Mouse (Mus musculus) gastrocnemius, adult 2 months (tissue): ENCODE measurements at regions not wholly inside any gene's neighbourhood (a gene's known extent, or its start where the extent isn't known, plus 50 kb on each side); places are given as distances from the start of the nearest gene placed in this dataset.

ENCODE experiments used
- DNase-seq: peaks from one replicate; pipeline ENCODE4 v3.0.0; 2022
- H3K27ac ChIP-seq: fragments of 200-600 bp; 2 replicates; pipeline ENCODE4 v1.8.1; 2022; ENCODE audit warnings: mild to moderate bottlenecking
- H3K4me3 ChIP-seq: fragments of 200-600 bp; 2 replicates; pipeline ENCODE4 v1.8.1; 2022; ENCODE audit warnings: mild to moderate bottlenecking, moderate library complexity
- CTCF ChIP-seq: fragments of 200-600 bp; IDR thresholded peaks from 2 replicates; pipeline ENCODE4 v1.8.1; 2022; ENCODE audit warnings: antibody characterized with exemption, mild to moderate bottlenecking, moderate library complexity
- intact Hi-C: fragments of 180-260 bp; cut with DNase I; formaldehyde crosslinking; loops from one replicate; pipeline ENCODE4 v1.15.1; 2025

DNA sequence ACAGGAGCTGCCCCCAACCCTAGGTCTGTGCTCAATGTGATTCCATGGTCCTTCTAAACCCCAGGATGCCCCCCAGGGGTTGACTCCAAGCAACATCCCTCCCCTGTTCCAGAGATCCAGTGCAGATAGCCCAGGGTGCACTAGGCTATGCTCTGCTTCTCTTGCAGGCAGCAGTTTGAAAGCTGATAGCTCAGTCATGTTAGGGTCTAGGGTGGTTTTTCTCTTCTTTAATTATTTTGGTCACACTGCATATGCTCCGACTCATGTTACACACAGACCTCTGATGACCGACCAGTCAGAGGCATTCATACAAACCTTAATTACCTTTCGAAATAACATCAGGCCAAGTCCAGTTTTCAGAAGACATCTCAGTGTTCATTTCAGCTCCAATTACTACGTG is 169.2 kb downstream of the Sox11 start:
- no peak for TF ChIP-seq CTCF
- Histone ChIP-seq H3K4me3 (no peak overlapping the region), H3K27ac (no peak overlapping the region)
- no peak for DNase-seq
- intact Hi-C loops, result no loop called here

DNA sequence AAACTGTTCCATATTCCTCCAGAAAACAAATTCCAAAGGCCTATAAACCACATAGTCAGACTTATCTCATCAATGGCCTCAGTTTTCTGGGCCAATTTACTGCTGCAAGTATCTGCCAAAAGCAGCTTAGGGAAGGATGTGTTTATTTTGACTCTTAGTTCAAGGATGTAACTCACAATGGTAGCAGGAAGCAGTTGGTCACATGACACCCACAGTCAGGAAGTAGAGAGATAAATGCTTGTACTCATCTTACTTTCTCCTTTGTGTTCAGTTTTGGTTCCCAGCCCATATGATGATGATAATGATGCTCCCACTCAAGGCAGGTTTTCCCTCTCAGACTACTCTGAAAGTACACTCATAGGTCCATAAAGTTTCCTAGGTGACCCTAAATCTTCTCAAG is 170.8 kb downstream of the Sox11 start:
- no peak for TF ChIP-seq CTCF
- Histone ChIP-seq H3K27ac (no peak overlapping the region), H3K4me3 (no peak overlapping the region)
- intact Hi-C loops, result no loop called here
- DNase-seq, result no peak

DNA sequence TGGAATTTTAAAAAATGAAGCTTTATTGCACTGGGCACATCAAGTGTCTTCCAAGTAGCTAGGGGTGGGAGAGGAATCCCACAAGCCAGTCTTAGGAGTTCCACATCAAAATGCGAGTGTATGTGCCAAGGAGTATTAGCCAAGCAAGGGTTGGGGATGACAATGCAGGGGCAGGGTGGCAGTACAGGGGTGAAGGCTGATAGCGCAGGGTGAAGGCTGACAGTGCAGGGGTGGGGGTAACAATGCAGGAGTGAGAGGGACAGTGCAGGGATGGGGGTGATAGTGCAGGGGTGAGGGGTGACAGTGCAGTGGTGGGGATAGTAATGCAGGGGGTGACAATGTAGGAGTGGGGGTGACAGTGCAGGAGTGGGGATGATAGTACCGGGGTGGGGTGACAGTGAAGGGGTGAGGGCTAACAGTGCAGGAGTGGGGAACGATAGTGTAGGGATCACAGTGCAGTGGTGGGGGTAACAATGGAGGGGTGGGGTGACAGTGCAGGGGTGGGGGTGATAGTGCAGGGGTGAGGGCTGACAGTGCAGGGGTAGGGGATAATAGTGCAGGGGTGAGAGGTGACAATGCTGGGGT is 177.4 kb downstream of the Sox11 start:
- intact Hi-C loops, result no loop called here
- no peak for TF ChIP-seq CTCF

DNA sequence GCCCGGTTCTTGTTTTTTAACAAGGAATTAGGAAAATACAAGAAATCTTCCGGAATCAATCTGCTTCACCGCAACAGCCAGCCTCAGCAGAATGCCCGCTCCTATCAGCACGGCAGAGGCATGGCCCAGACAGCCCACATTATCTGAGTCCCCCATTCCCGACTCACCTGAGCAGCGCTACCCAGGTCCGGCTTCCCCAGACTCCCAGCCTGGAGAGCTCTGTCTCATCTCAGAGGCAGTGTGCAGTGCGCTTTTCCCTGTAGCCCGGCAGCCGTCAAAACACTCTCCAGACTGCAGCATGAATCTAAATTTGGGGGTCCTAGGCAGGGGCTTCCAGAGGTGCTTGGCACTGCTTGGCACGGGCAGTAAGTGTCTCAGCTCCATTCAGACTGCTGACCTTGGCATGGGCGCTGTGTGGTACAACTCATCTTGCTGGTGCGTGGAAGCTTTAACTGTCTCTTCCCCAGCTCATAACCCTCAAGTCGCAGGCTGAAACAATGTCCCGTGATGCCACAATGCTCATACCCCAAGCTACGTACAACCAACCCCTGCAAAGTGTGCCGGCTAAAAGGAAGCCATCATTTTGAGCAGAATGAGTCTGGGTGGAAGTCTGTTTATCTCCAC is 182.2 kb downstream of the Sox11 start:
- TF ChIP-seq CTCF, result no peak
- intact Hi-C loops, result no loop called here
- no peak overlapping the region for H3K4me3 ChIP-seq
- H3K27ac ChIP-seq, result no peak overlapping the region
- DNase-seq, result no peak

More for the DNA sequence above, 177.4 kb downstream of the Sox11 start:
- H3K4me3 ChIP-seq, result no peak overlapping the region
- no peak overlapping the region for H3K27ac ChIP-seq
- no peak for DNase-seq

DNA sequence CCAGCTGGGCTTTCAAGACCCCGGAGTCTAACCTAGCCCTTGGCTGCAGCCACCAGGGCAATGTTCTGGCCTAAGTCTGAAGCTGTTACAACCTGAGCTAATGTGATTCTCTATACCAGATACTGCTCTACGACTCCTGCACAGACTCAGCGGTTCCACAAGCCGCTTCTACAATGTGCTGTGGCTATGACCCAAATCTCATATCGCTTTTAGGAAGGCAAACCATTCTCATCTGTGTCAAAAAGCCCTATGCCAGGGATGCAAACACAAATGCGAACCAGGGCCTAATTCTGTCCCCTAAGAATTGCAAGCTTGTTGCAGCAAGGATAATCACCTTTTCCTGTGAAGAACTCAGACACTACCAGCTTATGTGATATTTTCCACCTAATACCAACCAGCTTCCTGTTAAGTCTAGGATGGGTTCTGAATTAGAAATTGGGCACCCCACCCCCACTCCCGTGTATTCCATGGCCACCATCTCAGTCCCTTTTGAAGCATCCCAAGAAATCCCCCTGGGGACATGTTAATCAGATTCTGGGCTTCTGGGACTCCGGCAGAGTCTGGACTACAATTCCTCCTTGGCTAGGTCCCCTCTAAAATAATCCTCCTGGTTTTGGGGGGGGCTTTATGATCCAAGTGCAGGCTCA is 182.8 kb downstream of the Sox11 start:
- intact Hi-C loops, result no loop called here
- TF ChIP-seq CTCF, result no peak
- DNase-seq, result no peak
- no peak overlapping the region for H3K27ac ChIP-seq
- H3K4me3 ChIP-seq, result no peak overlapping the region

DNA sequence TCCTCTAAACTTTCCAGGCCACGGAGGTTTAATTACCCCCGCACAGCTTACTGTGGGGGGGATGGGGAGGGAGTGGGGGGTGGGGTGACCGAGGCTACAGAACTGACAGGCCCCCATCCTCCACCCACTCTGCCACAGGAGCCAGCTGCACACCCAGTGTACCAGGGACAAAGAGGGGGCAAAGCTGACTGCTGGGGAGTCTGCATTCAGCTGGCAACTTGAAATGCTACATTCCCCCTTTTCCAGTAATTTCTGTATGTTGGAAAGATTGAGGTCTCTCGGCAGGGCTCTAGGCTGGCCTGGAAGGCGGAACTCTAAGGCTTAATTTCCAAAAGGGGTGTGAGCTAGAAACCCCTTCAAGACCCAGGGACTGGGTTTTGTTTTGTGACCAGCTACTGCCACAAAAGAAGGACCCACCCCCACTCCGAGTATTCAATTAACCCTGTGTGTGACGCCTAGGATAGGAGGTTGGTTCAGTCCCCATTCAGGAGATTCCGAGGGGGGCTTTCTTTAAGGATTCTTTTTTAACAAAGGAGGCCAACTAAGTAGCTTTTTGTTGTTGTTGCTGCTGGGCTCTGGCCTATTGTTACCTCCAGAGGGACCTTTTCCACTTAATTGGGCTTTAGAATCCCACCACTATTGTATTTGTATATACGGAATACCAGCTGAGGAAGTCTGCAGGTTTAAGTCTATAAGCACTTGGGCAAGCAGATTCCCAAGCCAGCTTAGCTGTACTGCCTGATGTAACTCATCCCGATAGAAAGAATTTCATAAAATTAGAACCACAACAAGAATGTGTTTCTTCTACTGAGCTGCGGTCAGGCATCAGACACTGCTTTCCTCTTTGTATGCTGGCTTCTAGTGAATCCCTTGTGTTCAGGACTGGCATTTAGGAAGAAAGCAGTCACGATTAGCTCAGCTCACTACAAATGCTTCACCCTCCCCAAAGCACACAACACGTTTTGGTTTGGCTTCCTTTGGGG is 191.2 kb downstream of the Sox11 start:
- Histone ChIP-seq H3K27ac (no peak overlapping the region), H3K4me3 (no peak overlapping the region)
- intact Hi-C loops, result no loop called here
- TF ChIP-seq CTCF, result no peak
- DNase-seq, result no peak

DNA sequence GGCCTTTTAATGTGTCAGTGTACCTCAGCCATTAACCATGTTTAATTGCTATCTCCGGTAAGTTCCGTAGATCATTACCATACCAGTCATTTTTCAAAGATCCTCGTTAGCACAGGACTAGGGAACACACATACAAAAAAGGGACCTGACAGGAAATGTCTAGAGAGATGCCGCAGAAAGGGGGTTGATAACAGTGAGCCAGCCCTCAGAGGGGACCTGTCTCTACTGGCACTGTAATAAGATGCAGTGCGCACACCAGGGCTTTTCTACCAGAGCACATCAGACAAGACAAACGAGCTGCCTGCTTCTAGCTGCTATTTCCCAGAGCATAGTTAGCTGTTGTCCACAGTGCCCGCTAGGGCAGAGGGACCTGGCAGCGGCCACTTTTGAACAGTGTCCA is 199.1 kb downstream of the Sox11 start:
- intact Hi-C loops, result no loop called here
- H3K27ac ChIP-seq, result no peak overlapping the region
- TF ChIP-seq CTCF, result no peak
- H3K4me3 ChIP-seq, result no peak overlapping the region
- no peak for DNase-seq

DNA sequence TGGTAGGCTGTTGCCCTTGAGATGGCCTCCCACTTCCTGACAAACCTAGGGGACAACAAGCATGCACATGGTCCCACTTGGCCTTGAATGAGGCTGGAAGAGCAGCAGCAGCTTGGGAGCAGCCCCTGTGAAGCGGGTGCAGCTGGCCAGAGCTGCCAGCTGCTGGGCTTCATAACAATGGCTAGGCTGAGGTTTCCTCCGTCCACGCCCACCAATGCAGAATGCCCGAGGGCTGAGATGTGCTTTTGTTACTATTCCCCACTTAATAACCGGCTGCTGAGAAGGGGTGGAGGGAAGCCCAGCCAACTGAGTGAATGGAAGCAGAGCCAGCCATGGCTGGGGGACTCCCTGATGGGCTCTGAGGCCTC is 202.1 kb downstream of the Sox11 start:
- Histone ChIP-seq H3K27ac (no peak overlapping the region), H3K4me3 (no peak overlapping the region)
- no peak for TF ChIP-seq CTCF
- intact Hi-C loops, result no loop called here
- DNase-seq, result no peak

DNA sequence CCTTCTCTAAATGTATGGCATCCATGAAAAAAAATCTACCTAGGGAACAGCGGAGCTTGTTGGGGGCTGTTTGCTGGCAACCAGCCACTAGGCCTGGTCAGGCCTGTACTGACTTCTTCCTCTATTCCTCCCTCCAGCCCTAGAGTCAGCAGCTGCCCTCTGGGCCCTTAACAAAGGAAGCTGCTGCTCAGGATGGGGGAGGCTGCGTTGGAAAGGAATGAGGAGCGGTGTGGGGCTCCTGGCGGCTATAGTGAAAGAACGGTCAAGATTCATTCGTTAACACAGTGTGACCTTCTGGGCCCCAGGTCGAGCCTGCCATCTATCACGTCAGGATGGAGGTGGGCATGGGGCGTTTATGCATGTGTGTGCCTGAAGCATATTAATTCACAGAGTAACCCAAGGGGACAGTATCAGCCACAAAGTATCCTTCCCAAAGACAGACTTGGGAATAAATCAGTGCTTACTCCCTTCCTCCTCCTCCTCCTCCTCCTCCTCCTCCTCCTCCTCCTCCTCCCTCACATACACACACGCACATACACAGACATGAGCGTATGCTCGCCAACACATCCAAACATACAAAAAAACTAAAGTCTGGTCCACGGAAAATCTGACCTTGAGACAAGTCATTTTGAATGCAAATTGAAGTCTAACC is 202.6 kb downstream of the Sox11 start:
- TF ChIP-seq CTCF, result no peak
- DNase-seq, result no peak
- intact Hi-C loops, result no loop called here
- no peak overlapping the region for H3K4me3 ChIP-seq
- no peak overlapping the region for H3K27ac ChIP-seq

DNA sequence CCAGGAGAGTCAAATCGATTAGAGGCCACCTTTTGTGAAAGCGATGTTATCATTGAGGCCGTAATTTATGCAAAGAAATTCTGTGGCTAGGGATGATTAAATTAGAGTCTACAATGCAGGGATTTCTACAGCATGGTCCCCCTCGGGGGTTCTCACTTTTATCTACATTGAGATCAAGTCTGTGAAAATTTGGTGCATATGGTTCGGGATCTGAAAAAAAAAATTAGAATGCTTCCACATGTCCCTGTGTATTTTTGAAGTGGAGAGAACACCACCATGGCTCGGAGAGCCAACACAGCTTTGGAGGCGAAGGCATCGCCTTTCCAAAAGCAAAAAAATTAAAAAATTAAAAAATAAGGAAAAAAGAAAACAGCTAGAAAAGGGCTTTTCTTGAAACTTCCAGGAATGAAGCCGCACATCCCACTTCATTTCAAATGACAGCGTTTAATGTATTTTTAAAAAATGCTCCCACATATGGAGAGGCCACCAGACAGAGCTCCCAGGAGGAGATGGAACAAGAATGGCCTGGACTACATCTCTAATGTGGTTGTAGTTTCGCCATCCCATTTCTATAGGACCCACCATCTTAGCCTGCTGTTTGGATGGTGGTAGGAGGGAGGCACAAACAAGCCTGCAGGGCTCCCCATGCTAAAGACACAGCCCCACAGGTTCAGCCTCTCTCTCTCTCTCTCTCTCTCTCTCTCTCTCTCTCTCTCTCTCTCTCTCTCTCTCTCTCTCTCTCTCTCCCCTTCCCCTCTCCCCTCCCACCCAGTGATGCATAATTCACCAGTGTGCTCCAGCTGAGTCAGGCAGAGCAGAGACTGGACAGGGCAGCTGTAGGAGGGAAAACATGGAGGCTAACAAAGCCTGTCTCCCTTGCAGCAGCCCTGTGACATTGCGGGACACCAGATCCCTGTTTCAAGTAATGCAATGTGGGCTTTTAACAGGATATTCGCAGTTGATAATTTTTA is 203.4 kb downstream of the Sox11 start:
- no peak overlapping the region for H3K27ac ChIP-seq
- intact Hi-C loops, result no loop called here

DNA sequence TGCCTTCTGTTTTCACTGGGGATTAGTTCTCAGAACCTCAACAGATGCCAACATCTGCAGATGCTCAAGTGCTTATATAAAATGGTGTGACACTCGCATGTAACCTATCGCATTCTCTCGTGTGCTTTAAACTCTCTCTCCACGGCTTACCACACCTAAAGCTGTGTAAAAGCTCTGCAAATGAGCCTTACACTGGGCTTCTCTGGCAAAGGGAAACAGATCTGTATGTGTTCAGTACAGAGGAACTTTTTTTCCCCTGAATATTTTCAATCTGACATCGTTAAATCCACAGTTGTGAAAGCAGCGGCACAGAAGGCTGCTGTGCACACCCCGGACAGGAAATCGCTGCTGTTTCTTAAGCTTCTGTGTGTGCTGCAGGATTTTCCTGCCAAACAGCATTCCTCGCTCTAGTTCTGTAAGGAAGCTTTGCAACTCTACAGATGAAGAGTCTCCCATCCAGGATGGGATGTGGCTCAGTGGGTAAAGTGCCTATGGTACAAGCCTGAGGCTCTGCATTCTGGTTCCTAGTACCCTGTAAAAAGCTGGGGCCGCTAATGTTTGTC is 206.3 kb downstream of the Sox11 start:
- intact Hi-C loops, result no loop called here

More for the DNA sequence above, 203.4 kb downstream of the Sox11 start:
- DNase-seq, result no peak
- H3K4me3 ChIP-seq, result no peak overlapping the region
- no peak for TF ChIP-seq CTCF

More for the DNA sequence above, 206.3 kb downstream of the Sox11 start:
- DNase-seq, result no peak
- no peak for TF ChIP-seq CTCF
- no peak overlapping the region for H3K27ac ChIP-seq
- peak overlapping the region; percentile 36 for H3K4me3 ChIP-seq
